Mouse (Mus musculus): ENCODE results near the gene Thsd4. TPM values are rescaled to one million over a fixed set of nuclear protein-coding genes. Genes with fewer than 3 reads are reported as not detected.

The Thsd4 gene
- total and polyA plus RNA-seq, 2 experiments = 0.70 to 0.92 TPM

DNA sequence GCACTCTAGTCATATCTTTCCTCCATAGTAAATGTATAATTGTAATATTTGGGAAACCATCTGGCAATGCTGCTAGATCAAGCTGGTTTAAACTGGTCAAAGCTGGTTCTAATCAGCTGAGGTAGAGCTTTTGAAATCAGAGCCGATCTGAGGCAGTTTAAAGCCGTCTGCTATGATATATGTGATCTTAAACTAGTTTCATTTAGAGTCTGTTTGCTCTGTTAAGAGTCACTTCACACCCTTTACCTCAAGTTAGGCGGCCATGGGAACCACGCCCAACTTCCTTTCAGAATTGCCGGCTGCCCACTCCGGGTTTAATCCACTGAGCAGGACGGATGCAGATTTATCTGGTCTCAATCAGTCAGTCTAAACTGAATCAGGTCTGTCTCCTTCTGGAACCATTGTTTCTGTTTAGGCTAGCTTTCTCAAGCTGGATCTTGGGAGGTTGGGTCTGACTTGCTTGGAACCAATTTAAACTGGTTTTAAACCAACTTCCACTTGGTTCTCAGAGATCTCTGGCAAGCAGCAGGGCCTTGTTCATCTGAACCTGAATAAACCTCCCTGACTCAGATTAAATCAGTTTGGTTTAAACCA is 21.7 kb upstream of the Thsd4 start:
- Histone ChIP-seq H3K79me2 (ENCODE audit: control insufficient read depth, insufficient read depth, low read length) (no peaks in the 10 kb centered on the region), H3K27me3 (ENCODE audit: control insufficient read depth, insufficient read depth, low read length) (no peaks in the 10 kb centered on the region), H3K4me3 (ENCODE audit: insufficient read depth, low read depth, low read length) (no peak overlapping the region), H3K36me3 (ENCODE audit: control insufficient read depth, insufficient read depth, low read length) (no peaks in the 10 kb centered on the region), H3K9ac (ENCODE audit: low read depth, low read length) (no peak overlapping the region), H3K4me1 (ENCODE audit: control insufficient read depth, insufficient read depth, low read length) (no peaks in the 10 kb centered on the region), H3K27ac (replicated peaks; ENCODE audit: insufficient read depth, low read depth, low read length) (no peak overlapping the region)
- DNase-seq (ENCODE audit: extremely low read depth, low read depth, low spot score) = no peak
- TF ChIP-seq POLR2A (IDR thresholded peaks at IDR 0.05; ENCODE audit: extremely low read depth, insufficient read depth, low read length) (no peak), CTCF (IDR thresholded peaks at IDR 0.05; ENCODE audit: low read depth, low read length) (no peak)
- 86% methylated on average over 7 of the region's 7 CpGs for WGBS

DNA sequence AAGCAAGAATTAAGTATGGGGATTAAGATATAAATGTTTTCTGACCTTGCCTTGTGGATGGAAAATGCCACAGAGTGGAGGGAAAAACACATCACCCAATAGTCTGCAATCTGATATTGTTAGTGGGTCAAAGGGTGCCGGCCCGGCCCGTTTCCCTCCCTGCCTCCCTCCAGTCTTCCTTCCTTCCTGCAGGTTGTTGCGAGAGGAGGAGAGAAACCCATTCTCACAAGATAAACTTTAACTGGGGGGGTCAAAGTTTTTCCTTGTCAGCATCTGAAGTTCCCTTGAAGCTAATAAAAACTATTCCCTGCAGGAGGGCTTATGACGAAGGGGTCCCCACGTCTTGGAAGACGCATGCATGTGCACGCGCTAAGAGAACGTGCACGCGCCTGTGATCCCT is 8.5 kb upstream of the Thsd4 start:
- no peak overlapping the region for H3K9ac ChIP-seq (ENCODE audit: low read depth, low read length)
- whole genome bisulfite sequencing = 81% methylated on average over 12 of the region's 12 CpGs
- H3K4me3 ChIP-seq (ENCODE audit: insufficient read depth, low read depth, low read length) = no peak overlapping the region
- no peaks in the 10 kb centered on the region for H3K79me2 ChIP-seq (ENCODE audit: control insufficient read depth, insufficient read depth, low read length)
- H3K4me1 ChIP-seq (ENCODE audit: control insufficient read depth, insufficient read depth, low read length) = no peaks in the 10 kb centered on the region
- TF ChIP-seq POLR2A (IDR thresholded peaks at IDR 0.05; ENCODE audit: extremely low read depth, insufficient read depth, low read length) = no peak
- TF ChIP-seq CTCF (IDR thresholded peaks at IDR 0.05; ENCODE audit: low read depth, low read length) = no peak
- H3K27ac ChIP-seq (replicated peaks; ENCODE audit: insufficient read depth, low read depth, low read length) = no peak overlapping the region
- no peaks in the 10 kb centered on the region for H3K36me3 ChIP-seq (ENCODE audit: control insufficient read depth, insufficient read depth, low read length)
- DNase-seq (ENCODE audit: extremely low read depth, low read depth, low spot score) = no peak
- H3K27me3 ChIP-seq (ENCODE audit: control insufficient read depth, insufficient read depth, low read length) = no peaks in the 10 kb centered on the region

DNA sequence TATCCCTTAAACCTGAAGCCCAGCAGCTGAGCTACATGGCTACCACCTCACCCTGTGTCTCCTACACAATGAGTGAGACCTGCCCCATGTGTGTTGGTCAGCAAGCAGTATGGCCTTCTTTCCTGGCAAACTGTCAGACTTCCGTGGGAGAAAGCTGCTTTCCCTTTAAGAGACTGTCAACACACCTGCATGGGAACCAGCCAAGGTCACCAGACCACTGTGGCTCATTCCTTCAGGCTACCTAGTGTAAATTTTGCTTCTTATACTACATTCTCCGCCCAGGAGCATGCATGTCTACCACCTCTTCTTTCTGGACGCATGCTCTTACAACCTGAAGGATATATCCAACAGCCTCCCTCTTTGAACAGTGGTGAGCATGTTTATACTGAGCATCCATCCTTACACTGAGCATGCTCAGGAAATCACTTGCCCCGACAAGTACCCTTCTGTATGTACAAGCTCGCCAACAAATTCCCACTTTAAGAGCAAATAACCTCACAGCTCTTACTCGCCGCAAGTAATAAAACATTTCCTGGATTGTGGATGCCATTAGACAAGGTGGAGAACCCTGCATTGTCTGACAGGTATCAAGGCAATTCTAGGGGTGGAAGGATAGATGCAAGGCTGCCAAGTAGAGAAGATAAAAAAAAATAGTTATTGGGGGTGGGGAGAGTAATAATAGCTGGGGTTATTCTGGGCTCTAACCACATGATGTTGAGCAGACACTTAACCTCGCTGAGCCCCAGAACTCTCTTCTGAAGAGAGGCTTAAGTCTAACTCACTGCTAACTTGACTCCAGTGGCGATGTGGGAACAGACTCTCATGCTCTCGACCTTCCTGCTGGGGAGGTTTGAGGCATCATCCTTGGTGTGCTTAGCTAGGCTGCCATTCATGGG is 7.8 kb upstream of the Thsd4 start:
- H3K36me3 ChIP-seq (ENCODE audit: control insufficient read depth, insufficient read depth, low read length) = no peaks in the 10 kb centered on the region
- H3K27ac ChIP-seq (replicated peaks; ENCODE audit: insufficient read depth, low read depth, low read length) = no peak overlapping the region
- H3K4me3 ChIP-seq (ENCODE audit: insufficient read depth, low read depth, low read length) = no peak overlapping the region
- 74% methylated on average over 10 of the region's 10 CpGs for WGBS
- no peaks in the 10 kb centered on the region for H3K4me1 ChIP-seq (ENCODE audit: control insufficient read depth, insufficient read depth, low read length)
- TF ChIP-seq CTCF (IDR thresholded peaks at IDR 0.05; ENCODE audit: low read depth, low read length) (no peak), POLR2A (IDR thresholded peaks at IDR 0.05; ENCODE audit: extremely low read depth, insufficient read depth, low read length) (no peak)
- DNase-seq (ENCODE audit: extremely low read depth, low read depth, low spot score) = no peak
- H3K79me2 ChIP-seq (ENCODE audit: control insufficient read depth, insufficient read depth, low read length) = no peaks in the 10 kb centered on the region
- no peaks in the 10 kb centered on the region for H3K27me3 ChIP-seq (ENCODE audit: control insufficient read depth, insufficient read depth, low read length)
- H3K9ac ChIP-seq (ENCODE audit: low read depth, low read length) = no peak overlapping the region

DNA sequence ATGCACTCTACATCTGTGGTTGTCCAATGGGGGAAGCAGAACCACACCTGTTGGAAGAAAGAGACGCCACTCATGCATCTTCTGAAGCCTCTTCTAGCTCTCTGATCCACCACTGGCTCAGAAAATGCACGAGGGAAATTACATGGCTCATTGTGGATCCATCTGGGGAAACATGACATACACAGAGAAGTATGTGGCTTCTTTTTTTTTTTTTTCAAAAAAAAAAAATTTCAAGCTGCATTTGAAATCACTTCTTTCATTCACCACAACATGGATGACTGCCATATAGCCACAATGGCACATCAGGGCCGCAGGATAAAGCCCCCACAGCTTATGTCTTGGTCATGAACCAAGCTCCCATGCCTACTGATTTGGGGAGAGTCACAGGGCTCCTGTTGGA is 6.4 kb upstream of the Thsd4 start:
- no peak overlapping the region for H3K9ac ChIP-seq (ENCODE audit: low read depth, low read length)
- H3K27me3 ChIP-seq (ENCODE audit: control insufficient read depth, insufficient read depth, low read length) = no peaks in the 10 kb centered on the region
- no peaks in the 10 kb centered on the region for H3K36me3 ChIP-seq (ENCODE audit: control insufficient read depth, insufficient read depth, low read length)
- H3K27ac ChIP-seq (replicated peaks; ENCODE audit: insufficient read depth, low read depth, low read length) = no peak overlapping the region
- DNase-seq (ENCODE audit: extremely low read depth, low read depth, low spot score) = no peak
- TF ChIP-seq CTCF (IDR thresholded peaks at IDR 0.05; ENCODE audit: low read depth, low read length) (no peak), POLR2A (IDR thresholded peaks at IDR 0.05; ENCODE audit: extremely low read depth, insufficient read depth, low read length) (no peak)
- no peak overlapping the region for H3K4me3 ChIP-seq (ENCODE audit: insufficient read depth, low read depth, low read length)
- no peaks in the 10 kb centered on the region for H3K79me2 ChIP-seq (ENCODE audit: control insufficient read depth, insufficient read depth, low read length)
- no peaks in the 10 kb centered on the region for H3K4me1 ChIP-seq (ENCODE audit: control insufficient read depth, insufficient read depth, low read length)
- 85% methylated on average over 3 of the region's 3 CpGs for WGBS

DNA sequence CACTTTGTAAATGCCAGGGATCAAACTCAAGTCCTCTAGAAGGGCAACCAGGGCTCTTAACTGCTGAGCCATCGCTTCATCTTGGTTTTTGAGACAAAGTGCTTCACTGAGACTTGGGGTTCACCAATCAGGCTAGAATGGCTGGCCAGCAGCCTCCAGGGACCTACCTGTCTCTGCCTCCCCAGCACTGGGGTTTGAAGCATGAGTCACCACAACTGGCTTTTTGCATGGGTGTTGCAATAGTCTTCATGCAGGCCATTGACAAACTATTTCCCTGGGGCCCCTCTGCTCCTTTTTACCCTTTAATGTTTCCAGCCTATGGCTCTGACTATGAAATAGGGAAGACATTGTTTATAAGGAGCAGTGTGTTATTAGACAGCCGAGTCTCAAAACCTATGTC is 6.0 kb upstream of the Thsd4 start:
- no peaks in the 10 kb centered on the region for H3K36me3 ChIP-seq (ENCODE audit: control insufficient read depth, insufficient read depth, low read length)
- H3K4me1 ChIP-seq (ENCODE audit: control insufficient read depth, insufficient read depth, low read length) = no peaks in the 10 kb centered on the region
- no peak overlapping the region for H3K27ac ChIP-seq (replicated peaks; ENCODE audit: insufficient read depth, low read depth, low read length)
- H3K27me3 ChIP-seq (ENCODE audit: control insufficient read depth, insufficient read depth, low read length) = no peaks in the 10 kb centered on the region
- H3K79me2 ChIP-seq (ENCODE audit: control insufficient read depth, insufficient read depth, low read length) = no peaks in the 10 kb centered on the region
- H3K4me3 ChIP-seq (ENCODE audit: insufficient read depth, low read depth, low read length) = no peak overlapping the region
- TF ChIP-seq POLR2A (IDR thresholded peaks at IDR 0.05; ENCODE audit: extremely low read depth, insufficient read depth, low read length) (no peak), CTCF (IDR thresholded peaks at IDR 0.05; ENCODE audit: low read depth, low read length) (no peak)
- H3K9ac ChIP-seq (ENCODE audit: low read depth, low read length) = no peak overlapping the region
- 89% methylated on average over 2 of the region's 2 CpGs for WGBS
- DNase-seq (ENCODE audit: extremely low read depth, low read depth, low spot score) = no peak

DNA sequence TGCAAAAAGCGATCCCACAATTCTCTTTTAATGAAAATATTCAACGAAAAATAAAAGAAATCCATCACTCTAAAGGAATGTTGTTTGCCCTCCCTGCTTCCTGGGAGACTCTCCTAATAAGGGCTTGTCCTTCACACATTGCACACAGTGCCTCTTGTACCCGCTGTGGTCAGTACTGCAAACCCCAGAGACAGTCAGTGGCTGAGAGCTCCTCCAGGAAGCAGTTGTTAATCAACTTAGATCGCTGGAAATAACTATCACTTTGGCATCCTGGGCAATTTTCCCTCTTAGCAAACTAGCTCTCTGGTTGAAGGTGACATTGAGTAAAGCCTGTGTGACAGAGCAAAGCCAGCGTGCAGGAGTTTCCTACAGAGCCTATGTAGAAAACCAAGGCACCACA is 5.2 kb upstream of the Thsd4 start:
- Histone ChIP-seq H3K4me3 (ENCODE audit: insufficient read depth, low read depth, low read length) (no peak overlapping the region), H3K27ac (replicated peaks; ENCODE audit: insufficient read depth, low read depth, low read length) (no peak overlapping the region), H3K4me1 (ENCODE audit: control insufficient read depth, insufficient read depth, low read length) (no peaks in the 10 kb centered on the region), H3K27me3 (ENCODE audit: control insufficient read depth, insufficient read depth, low read length) (no peaks in the 10 kb centered on the region), H3K9ac (ENCODE audit: low read depth, low read length) (no peak overlapping the region), H3K79me2 (ENCODE audit: control insufficient read depth, insufficient read depth, low read length) (no peaks in the 10 kb centered on the region), H3K36me3 (ENCODE audit: control insufficient read depth, insufficient read depth, low read length) (no peaks in the 10 kb centered on the region)
- WGBS = 59% methylated on average over 5 of the region's 5 CpGs
- TF ChIP-seq CTCF (IDR thresholded peaks at IDR 0.05; ENCODE audit: low read depth, low read length) (no peak), POLR2A (IDR thresholded peaks at IDR 0.05; ENCODE audit: extremely low read depth, insufficient read depth, low read length) (no peak)
- DNase-seq (ENCODE audit: extremely low read depth, low read depth, low spot score) = no peak
